Mouse (Mus musculus) embryonic fibroblast, embryonic 13.5 days (primary cell): ENCODE results near the gene A630076J17Rik. TPM values are rescaled to one million over a fixed set of nuclear protein-coding genes. Genes with fewer than 3 reads are reported as not detected.

Experiments used
- H3K27ac ChIP-seq: 2 replicates; pipeline ENCODE4 v1.5.1; 2012; ENCODE audit warnings: low read length, control low read depth, inconsistent platforms; ENCODE audit not compliant: insufficient read depth
- H3K4me1 ChIP-seq: 2 replicates; pipeline ENCODE4 v1.6.1; 2011; ENCODE audit warnings: low read length; ENCODE audit not compliant: control insufficient read depth, insufficient read depth
- H3K4me3 ChIP-seq: 2 replicates; pipeline ENCODE4 v1.5.1; 2011; ENCODE audit warnings: mild to moderate bottlenecking, control low read depth, low read length; ENCODE audit not compliant: insufficient read depth
- CTCF ChIP-seq: IDR thresholded peaks from 2 replicates; pipeline ENCODE4 v1.5.1; 2011; ENCODE audit warnings: mild to moderate bottlenecking, control low read depth, low read length, moderate library complexity, borderline replicate concordance; ENCODE audit not compliant: insufficient read depth
- POLR2A ChIP-seq: IDR thresholded peaks from 2 replicates; pipeline ENCODE4 v1.6.1; 2011; ENCODE audit warnings: low read depth, mild to moderate bottlenecking, control low read depth, low read length, moderate library complexity
- polyA plus RNA-seq: library from polyadenylated mRNA; stranded (reverse); fragments of >200 nt; gene quantifications from 2 replicates; pipeline ENCODE4 v1.2.4, GENCODE M21; 2011; ENCODE audit warnings: low read depth; ENCODE audit not compliant: missing spikeins, insufficient read length

A630076J17Rik gene
- polyA plus RNA-seq, 1 experiment, result not detected

- H3K4me3 ChIP-seq, result no peak overlapping the region
- H3K4me1 ChIP-seq, result no peaks in the 10 kb centered on the region
- no peak overlapping the region for H3K27ac ChIP-seq
- TF ChIP-seq CTCF (no peak), POLR2A (no peak)
Measured at GRCm38 (mm10) chr3:107225820-107226219, 4.6 kb upstream of the A630076J17Rik start.

DNA sequence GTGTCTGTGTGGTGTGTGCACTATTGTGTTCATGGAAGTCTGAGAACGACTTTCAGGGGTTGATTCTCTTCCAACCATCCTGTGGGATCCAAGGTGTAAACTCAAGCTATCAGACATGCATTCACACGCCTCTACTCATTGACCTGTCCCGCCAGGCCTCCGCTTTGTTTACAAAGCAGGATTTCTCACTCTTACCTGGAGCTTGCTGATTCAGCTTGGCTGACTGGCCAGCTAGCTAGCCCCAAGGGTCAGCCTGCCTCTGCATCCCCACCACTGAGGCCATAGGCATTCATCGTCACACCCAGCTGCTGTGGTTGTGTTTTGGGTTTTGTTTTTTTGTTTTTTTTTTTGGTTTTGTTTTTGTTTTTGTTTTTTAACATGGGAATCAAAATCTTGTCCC is 1.2 kb upstream of the A630076J17Rik start:
- Histone ChIP-seq H3K4me1 (no peaks in the 10 kb centered on the region; the same call in 1 of the 2 replicates), H3K4me3 (no peak overlapping the region), H3K27ac (no peak overlapping the region)
- TF ChIP-seq POLR2A (no peak), CTCF (no peak)

DNA sequence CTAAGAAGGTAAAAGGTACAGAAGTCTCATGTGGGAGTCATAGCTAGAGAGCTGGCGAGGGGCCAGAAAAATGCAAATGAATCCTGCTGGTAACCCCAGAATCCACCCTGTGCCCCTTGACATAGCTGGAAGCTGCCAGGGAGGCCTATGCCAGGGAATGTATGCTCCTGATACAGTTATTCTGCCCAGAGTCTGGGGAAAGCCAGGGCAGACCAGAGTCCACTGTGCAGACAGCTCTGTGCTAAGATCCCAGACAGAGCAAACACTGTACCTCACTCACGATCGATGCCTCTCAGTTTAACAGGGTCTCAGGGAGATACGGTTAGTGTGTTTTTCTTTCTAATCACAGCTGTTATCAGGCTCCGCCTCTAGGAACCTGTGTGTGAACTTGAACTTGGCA is 592 bp upstream of the A630076J17Rik start:
- TF ChIP-seq POLR2A, result no peak
- no peak for TF ChIP-seq CTCF
- H3K4me1 ChIP-seq, result no peaks in the 10 kb centered on the region; the same call in 1 of the 2 replicates
- no peak overlapping the region for H3K27ac ChIP-seq
- no peak overlapping the region for H3K4me3 ChIP-seq

DNA sequence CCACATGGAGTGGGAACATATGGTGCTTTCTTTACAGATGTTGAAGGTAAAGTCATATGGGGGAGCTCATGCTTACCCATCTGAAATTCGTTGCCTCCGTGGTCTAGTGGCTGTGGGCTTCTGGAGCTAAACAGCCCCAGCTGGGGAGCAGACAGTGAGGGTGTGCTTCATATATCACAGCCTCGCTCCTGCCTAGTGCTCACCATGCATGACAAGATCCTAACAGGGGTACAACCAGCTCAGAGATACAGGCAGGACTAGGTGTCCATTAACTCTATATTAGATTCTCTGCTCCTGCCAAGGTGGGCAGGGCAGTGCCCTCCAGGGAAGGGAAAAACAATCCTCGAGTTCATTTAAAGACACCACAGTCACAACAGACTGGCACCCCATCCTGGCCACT is 788 bp downstream of the A630076J17Rik start:
- Histone ChIP-seq H3K4me3 (no peak overlapping the region), H3K4me1 (no peaks in the 10 kb centered on the region; the same call in 1 of the 2 replicates), H3K27ac (no peak overlapping the region)
- no peak for TF ChIP-seq POLR2A
- TF ChIP-seq CTCF, result no peak

GRCm38 (mm10) chr3:107233351-107233813 is 3.0 kb downstream of the A630076J17Rik start:
- H3K27ac ChIP-seq, result no peak overlapping the region
- TF ChIP-seq CTCF, result peak; percentile 79; the same call in 1 of the 2 replicates
- no peak for TF ChIP-seq POLR2A
- no peak overlapping the region for H3K4me3 ChIP-seq
- no peaks in the 10 kb centered on the region; the same call in 1 of the 2 replicates for H3K4me1 ChIP-seq

GRCm38 (mm10) chr3:107233945-107234344 is 3.5 kb downstream of the A630076J17Rik start:
- Histone ChIP-seq H3K27ac (no peak overlapping the region), H3K4me1 (no peaks in the 10 kb centered on the region; the same call in 1 of the 2 replicates), H3K4me3 (no peak overlapping the region)
- TF ChIP-seq CTCF (no peak), POLR2A (no peak)

DNA sequence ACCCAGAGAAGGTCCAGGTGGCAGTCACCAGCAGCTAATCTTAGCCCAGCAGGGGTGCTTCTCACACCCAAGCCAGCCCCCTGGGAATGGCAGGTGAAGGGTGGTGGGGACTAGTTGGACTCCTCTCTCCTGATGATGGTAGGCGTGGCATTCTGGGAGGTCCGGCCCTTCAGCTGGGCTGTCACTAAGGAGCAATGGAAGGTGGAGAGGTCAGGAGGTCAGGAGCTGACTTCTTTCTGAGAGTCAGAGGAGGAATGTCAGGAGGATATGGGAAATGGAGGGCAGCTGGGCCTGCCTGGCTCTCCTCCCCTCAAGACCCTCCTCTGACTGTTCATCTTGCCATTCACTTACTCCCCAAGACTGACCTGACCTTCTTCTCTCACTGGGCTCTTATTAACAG is 7.6 kb downstream of the A630076J17Rik start:
- no peak overlapping the region for H3K4me3 ChIP-seq
- no peak overlapping the region for H3K27ac ChIP-seq
- no peaks in the 10 kb centered on the region; the same call in 1 of the 2 replicates for H3K4me1 ChIP-seq
- no peak for TF ChIP-seq POLR2A
- TF ChIP-seq CTCF, result no peak

DNA sequence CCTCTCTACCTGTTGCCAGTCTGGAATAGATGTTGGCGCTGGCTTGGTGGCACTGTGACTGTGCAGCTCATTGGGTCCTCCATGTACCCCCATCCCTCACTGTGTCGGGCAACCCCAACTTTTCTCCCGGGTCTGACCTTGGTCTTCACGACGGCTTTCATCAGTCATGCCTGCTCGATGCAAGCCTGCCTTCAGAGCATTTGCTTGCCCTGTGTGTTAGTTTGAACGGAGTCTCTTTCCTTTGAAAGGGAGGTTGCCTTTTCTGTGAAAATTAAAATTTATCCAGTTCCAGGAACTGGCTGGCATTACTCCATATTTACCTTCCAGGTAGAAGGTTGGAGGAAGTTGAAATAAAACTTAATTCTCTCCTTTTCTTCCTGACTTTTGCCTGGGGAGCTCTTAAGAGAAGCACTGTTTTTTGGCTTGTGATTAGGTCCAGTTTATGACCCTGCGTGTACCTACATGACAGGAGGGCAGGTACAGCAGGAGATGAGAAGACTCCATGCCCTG is 8.1 kb downstream of the A630076J17Rik start:
- Histone ChIP-seq H3K4me3 (no peak overlapping the region), H3K27ac (no peak overlapping the region), H3K4me1 (no peaks in the 10 kb centered on the region)
- TF ChIP-seq CTCF (no peak), POLR2A (no peak)

DNA sequence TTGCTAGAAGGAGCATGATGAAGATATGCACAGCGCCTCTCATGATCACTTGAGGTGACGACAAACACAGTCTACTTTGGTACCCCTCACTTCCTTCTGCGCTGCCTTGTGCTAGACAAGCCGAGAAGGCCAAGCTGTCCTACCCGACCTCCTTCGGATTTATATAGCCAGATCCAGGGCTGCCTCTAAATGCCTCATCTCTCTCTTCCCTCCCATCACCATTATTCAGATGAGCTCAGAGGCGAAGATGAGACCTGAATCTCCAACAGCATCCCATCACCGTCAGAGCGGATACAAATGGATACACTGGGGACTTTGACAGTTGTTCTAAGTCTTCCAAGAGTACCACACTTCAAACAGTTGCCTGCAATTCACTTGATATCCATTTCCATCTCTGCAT is 9.2 kb downstream of the A630076J17Rik start, which contains the start of gene Prok1:
Gene Prok1, minus strand, starts transcription at position 101 of the 400 bp plus-strand sequence.
- no peak for TF ChIP-seq POLR2A
- no peak for TF ChIP-seq CTCF
- Histone ChIP-seq H3K4me1 (no peaks in the 10 kb centered on the region), H3K4me3 (no peak within 1 kb of the TSS), H3K27ac (no peak within 1 kb of the TSS)

GRCm38 (mm10) chr3:107241389-107242094 is 11.1 kb downstream of the A630076J17Rik start:
- H3K4me1 ChIP-seq, result no peaks in the 10 kb centered on the region
- no peak for TF ChIP-seq POLR2A
- TF ChIP-seq CTCF, result no peak
- H3K4me3 ChIP-seq, result no peak overlapping the region
- H3K27ac ChIP-seq, result no peak overlapping the region
